Mouse (Mus musculus): Measurements from ENCODE around the gene Serpinb1a. TPM values are rescaled to one million over a fixed set of nuclear protein-coding genes. Genes with fewer than 3 reads are reported as not detected.

Gene Serpinb1a
- polyA plus RNA-seq, 1 experiment from 2014 or later: 47.2 TPM

DNA sequence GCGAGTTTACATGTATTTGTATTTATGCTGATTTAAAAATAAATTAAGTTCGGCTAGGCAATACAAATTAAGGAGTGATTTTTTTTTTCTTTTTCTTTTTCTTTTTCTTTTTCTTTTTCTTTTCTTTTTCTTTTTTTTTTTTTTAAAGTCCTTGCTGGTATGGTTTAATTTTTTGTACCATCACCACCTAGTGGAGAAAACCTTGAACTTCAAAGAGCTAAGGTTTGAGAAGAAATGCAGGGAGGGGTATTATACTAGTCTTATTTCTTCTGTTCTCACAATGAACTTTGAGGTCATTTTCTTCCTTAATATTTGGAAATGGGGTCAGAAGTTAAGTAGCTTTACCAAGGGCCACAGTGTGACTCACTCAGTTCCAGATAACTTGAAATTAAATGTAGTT lies 51.9 kb downstream of the Serpinb1a start:
- peak; percentile 39 for DNase-seq (ENCODE audit: low spot score)

DNA sequence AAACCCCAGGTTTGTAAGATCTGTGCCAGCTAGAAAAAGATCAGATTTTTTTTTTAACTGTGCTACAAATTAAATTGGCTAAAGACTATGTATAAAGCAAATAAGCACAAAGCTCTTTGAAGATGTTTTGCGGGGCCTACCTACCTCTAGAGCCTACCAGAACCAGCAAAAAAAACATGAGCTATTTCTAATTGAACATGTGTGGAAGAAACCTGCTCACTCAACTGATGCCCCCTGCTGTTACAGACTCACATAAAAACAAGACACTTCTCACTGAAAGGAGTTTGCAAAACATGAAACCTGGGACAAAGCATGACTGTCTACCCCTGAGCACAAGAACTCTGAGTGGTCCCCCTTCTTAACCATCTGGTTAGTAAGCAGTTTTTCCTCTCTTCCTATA lies 53.9 kb downstream of the Serpinb1a start:
- no peak for DNase-seq (ENCODE audit: low spot score)

- no peak for DNase-seq (ENCODE audit: low spot score)
These were observed 55.8 kb downstream of the Serpinb1a start for GRCm38 (mm10) chr13:32795166-32795565.

DNA sequence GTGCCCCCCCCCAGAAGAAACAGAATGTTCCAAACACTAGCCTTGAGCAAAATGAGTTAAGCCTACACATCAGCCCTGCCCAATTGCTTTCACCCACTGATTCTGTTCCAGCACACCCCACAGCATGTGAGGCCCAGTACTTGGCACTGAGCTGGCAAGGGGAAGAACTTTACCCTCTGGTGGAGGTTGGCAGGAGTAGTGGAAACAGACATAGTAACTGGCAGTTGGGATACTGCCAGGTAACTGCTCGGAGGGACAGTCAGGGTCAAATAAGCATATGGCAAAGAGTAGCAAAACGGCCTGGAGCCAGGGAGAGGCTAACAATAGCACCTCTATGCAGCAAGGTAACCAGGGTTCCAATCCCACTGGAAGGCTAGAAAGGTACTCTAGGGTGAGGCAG lies 56.4 kb downstream of the Serpinb1a start:
- DNase-seq (ENCODE audit: low spot score): no peak

Other genes with a start within 250 kb of the Serpinb1a start
- 0.08 and 0.12 TPM in 2 replicates for gene Mylk4, start 67.2 kb downstream of the Serpinb1a start, polyA plus RNA-seq (2015; fragmentation: Nextera tagmentation; extraction: Ambion mirVana)
- gene Wrnip1, start 49.1 kb downstream of the Serpinb1a start, polyA plus RNA-seq (2015; fragmentation: Nextera tagmentation; extraction: Ambion mirVana): 26.1 and 30.2 TPM in 2 replicates
- not detected in 2 replicates for gene D930007J09Rik, start 48.3 kb downstream of the Serpinb1a start, polyA plus RNA-seq (2015; fragmentation: Nextera tagmentation; extraction: Ambion mirVana)
- gene Serpinb1c, start 47.0 kb upstream of the Serpinb1a start, polyA plus RNA-seq (2015; fragmentation: Nextera tagmentation; extraction: Ambion mirVana): not detected in 2 replicates
- 15.1 and 16.6 TPM in 2 replicates for gene Serpinb6b, start 114.0 kb upstream of the Serpinb1a start, polyA plus RNA-seq (2015; fragmentation: Nextera tagmentation; extraction: Ambion mirVana)
- gene Serpinb9, start 152.1 kb upstream of the Serpinb1a start, polyA plus RNA-seq (2015; fragmentation: Nextera tagmentation; extraction: Ambion mirVana): 12.6 and 12.9 TPM in 2 replicates
- 0.45 and 0.57 TPM in 2 replicates for gene Serpinb9b, start 176.2 kb upstream of the Serpinb1a start, polyA plus RNA-seq (2015; fragmentation: Nextera tagmentation; extraction: Ambion mirVana)
- 0.73 and 0.85 TPM in 2 replicates for gene Serpinb1b, start 227.4 kb upstream of the Serpinb1a start, polyA plus RNA-seq (2015; fragmentation: Nextera tagmentation; extraction: Ambion mirVana)

Measured in thymus, postnatal 0 days (tissue).